Mouse (Mus musculus) adrenal gland (tissue): ENCODE measurements around the gene Gm4177.
"Not testable (repeated sequence)": the region's sequence is repeated elsewhere in the genome, so short reads cannot be mapped to it uniquely, and the experiment has no call there.

Source experiments
- intact Hi-C: fragments of 180-260 bp; cut with DNase I; formaldehyde crosslinking; loops from one replicate; pipeline ENCODE4 v1.15.1; 2025
- long read RNA-seq, 2 experiments: library from polyadenylated mRNA; unstranded; transcript quantifications; one replicate each; pipeline ENCODE4 v2.0.0; 2020; ENCODE audit warnings: borderline replicate concordance in 1 of 2; ENCODE audit not compliant: insufficient replicate concordance in 1 of 2

Gm4177 gene
- long read RNA-seq, experiment 1 = 0 reads
- long read RNA-seq, experiment 2 = 0 reads

DNA sequence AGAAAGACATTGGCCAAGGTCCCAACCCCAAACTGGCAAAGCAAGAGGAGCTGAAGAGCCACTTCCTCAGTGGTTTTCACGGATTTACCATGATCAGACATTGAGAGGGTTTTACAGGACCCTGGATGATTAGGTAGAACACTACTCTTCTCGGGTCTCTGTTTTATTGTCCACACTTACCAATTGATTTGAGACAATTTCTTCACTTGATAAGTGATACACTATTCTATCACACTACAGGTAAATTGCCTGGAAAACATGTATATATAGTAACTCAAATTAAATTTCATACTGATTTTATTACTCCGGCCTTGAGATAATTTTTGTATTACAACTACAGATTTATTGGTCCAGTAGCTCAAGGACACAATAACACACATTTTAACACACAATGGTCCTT is at the start of gene Gm4177:
Gene Gm4177 (minus strand): TSS at position 101 of the 400 bp plus-strand sequence.
- intact Hi-C loops = not testable (repeated sequence)

DNA sequence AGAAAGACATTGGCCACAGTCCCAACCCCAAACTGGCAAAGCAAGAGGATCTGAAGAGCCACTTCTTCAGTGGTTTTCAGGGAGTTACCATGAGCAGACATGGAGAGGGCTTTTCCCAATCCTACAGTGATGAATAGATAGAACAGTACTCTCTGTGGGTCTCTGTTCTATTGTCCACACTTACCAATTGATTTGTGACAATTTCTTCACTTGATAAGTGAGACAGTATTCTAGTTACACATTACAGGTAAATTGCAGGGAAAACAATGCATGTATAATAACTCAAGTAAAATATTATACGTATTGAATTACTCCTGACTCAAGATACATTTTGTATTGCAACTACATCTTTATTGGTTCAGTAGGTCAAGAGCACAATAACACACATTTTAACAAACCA is 47.6 kb upstream of the Gm4177 start, which contains the start of gene Gm5725:
Gene Gm5725 (minus strand): TSS at position 101 of the 400 bp plus-strand sequence.
- intact Hi-C loops = not testable (repeated sequence)

DNA sequence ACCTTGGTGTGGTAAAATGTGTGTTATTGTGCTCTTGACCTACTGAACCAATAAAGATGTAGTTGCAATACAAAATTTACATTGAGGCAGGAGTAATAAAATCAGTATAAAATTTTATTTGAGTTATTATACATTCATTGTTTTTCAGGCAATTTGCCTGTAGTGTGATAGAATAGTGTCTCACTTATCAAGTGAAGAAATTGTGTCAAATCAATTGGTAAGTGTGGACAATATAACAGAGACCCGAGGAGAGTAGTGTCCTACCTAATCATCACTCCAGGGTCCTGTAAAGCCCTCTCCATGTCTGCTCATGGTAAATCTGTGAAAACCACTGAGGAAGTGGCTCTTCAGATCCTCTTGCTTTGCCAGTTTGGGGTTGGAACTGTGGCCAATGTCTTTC is 35.5 kb upstream of the Gm4177 start, which contains the start of gene Vmn1r135:
Gene Vmn1r135 (plus strand): TSS at position 301 of the 400 bp plus-strand sequence.
- intact Hi-C loops = not testable (repeated sequence)

DNA sequence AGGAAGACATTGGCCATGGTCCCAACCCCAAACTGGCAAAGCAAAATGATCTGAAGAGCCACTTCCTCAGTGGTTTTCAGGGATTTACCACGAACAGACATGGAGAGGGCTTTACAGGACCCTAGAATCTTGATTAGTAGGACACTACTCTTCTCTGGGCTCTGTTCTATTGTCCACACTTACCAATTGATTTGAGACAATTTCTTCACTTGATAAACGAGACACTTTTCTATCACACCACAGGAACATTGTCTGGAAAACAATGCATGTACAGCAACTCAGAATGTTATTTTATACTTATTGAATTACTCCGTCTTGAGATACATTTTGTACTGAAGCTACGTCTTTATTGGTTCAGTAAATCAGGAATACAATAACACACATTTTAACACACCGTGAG is 35.2 kb downstream of the Gm4177 start, which contains the start of gene Gm4175:
Gene Gm4175 (minus strand): TSS at position 101 of the 400 bp plus-strand sequence.
- intact Hi-C loops = not testable (repeated sequence)
